Mouse (Mus musculus): Measurements from ENCODE around the gene Trim39. TPM values are rescaled to one million over a fixed set of nuclear protein-coding genes. Genes with fewer than 3 reads are reported as not detected.
"Not testable (repeated sequence)": the region's sequence is repeated elsewhere in the genome, so short reads cannot be mapped to it uniquely, and the experiment has no call there.

The Trim39 gene
- polyA plus RNA-seq, 1 experiment from 2014 or later: 26.4 TPM

GRCm38 (mm10) chr17:36240637-36241213 lies 31.3 kb downstream of the Trim39 start:
- Histone ChIP-seq H3K9ac (replicated peaks) (no peak overlapping the region), H3K4me2 (replicated peaks) (no peak overlapping the region), H3K4me3 (no peak overlapping the region), H3K9me3 (no peaks in the 10 kb centered on the region), H3K27me3 (peaks cover 13% of the 10 kb centered on the region; the same call in 1 of the 2 replicates), H3K36me3 (no peaks in the 10 kb centered on the region), H3K27ac (replicated peaks) (no peak overlapping the region), H3K4me1 (peaks cover 7% of the 10 kb centered on the region)
- WGBS: 13% methylated on average over 5 of the region's 5 CpGs
- no peak for ATAC-seq (replicated peaks)

DNA sequence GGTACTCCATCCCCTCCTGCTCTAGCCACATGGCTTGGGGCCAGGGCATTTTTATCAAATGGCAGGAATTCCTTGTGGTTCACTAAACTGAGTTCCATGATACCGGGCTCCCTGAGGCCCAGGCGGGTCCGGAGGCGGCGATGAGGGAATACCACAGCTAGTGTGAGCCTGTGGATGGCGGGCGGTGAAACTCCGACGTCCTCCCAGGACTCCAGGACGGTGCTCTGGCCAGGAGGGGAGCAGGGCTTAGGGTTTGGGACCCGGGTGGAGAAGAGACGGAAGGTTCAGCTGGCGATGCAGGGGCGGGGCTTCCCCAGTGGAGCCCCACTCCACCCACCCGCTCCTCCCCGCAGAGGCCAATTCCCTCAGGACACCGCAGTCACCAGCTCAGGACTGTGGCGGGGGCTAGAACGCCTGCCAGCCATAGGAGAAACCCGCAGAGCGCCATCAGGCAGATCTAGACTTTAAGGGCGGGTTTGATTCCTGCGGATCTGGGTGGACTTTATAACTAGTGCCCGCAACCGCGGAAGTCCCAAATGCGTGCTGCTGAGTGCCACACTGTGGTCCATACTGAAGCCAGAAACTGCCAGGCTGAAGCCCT lies 34.6 kb downstream of the Trim39 start:
- H3K27ac ChIP-seq (replicated peaks): no peak overlapping the region
- H3K4me1 ChIP-seq: peaks cover 7% of the 10 kb centered on the region
- 0 out of 2 replicates have a peak, but pooled peaks have one; percentile 16 for ATAC-seq (replicated peaks)
- H3K9me3 ChIP-seq: no peaks in the 10 kb centered on the region
- H3K4me2 ChIP-seq (replicated peaks): peak overlapping the region; percentile 60
- WGBS: 2% methylated on average over 27 of the region's 27 CpGs
- peaks cover 19% of the 10 kb centered on the region; the same call in 1 of the 2 replicates for H3K27me3 ChIP-seq
- peak overlapping the region; percentile 32 for H3K4me3 ChIP-seq
- H3K36me3 ChIP-seq: no peaks in the 10 kb centered on the region
- H3K9ac ChIP-seq (replicated peaks): peak overlapping the region; percentile 42

- not testable (repeated sequence) for H3K4me3 ChIP-seq; H3K4me2 ChIP-seq (replicated peaks); H3K27ac ChIP-seq (replicated peaks); H3K36me3 ChIP-seq; ATAC-seq (replicated peaks); H3K4me1 ChIP-seq; H3K9me3 ChIP-seq; H3K9ac ChIP-seq (replicated peaks)
- WGBS: 29% methylated on average over 8 of the region's 9 CpGs
- H3K27me3 ChIP-seq: peaks cover 21% of the 10 kb centered on the region
Observed at GRCm38 (mm10) chr17:36235300-36235699, 36.7 kb downstream of the Trim39 start.

GRCm38 (mm10) chr17:36233572-36233971 lies 38.5 kb downstream of the Trim39 start:
- no peak for ATAC-seq (replicated peaks)
- WGBS: 79% methylated on average over 5 of the region's 5 CpGs
- no peaks in the 10 kb centered on the region for H3K36me3 ChIP-seq
- peaks cover 7% of the 10 kb centered on the region for H3K4me1 ChIP-seq
- H3K27me3 ChIP-seq: peaks cover 36% of the 10 kb centered on the region
- no peak overlapping the region for H3K27ac ChIP-seq (replicated peaks)
- no peaks in the 10 kb centered on the region for H3K9me3 ChIP-seq
- no peak overlapping the region for H3K4me2 ChIP-seq (replicated peaks)
- H3K4me3 ChIP-seq: no peak overlapping the region
- no peak overlapping the region for H3K9ac ChIP-seq (replicated peaks)

- Histone ChIP-seq H3K4me3 (no peak overlapping the region), H3K9ac (replicated peaks) (no peak overlapping the region), H3K4me2 (replicated peaks) (no peak overlapping the region), H3K9me3 (no peaks in the 10 kb centered on the region), H3K27ac (replicated peaks) (no peak overlapping the region), H3K36me3 (no peaks in the 10 kb centered on the region), H3K4me1 (no peaks in the 10 kb centered on the region), H3K27me3 (peaks cover 34% of the 10 kb centered on the region)
- 10% methylated on average over 36 of the region's 36 CpGs for WGBS
- no peak for ATAC-seq (replicated peaks)
Observed at GRCm38 (mm10) chr17:36231318-36231717, 40.7 kb downstream of the Trim39 start.

DNA sequence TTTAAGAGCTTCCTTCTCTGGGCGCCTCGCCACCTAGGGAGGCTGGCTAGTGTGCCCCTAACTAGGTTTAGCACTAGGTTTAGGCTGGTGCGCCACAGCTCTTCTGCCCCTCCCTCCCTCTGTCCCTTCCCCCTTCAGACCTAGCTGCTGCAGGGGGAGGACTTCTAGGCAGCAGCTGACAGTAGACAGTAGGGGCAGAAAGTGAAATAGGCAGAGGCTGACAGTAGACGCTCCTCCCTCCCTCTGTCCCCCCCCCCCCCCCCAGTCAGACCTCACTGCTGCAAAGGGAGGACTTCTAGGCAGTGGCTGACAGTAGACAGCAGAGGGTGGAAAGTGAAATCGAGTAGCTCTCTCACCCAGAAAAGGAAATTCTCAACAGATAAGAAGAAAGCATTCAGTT lies 43.0 kb downstream of the Trim39 start:
- H3K9me3 ChIP-seq: no peaks in the 10 kb centered on the region
- H3K27me3 ChIP-seq: peaks cover 42% of the 10 kb centered on the region
- no peak overlapping the region for H3K9ac ChIP-seq (replicated peaks)
- ATAC-seq (replicated peaks): no peak
- no peak overlapping the region for H3K4me3 ChIP-seq
- no peak overlapping the region for H3K27ac ChIP-seq (replicated peaks)
- H3K4me1 ChIP-seq: no peaks in the 10 kb centered on the region
- WGBS: 17% methylated on average over 5 of the region's 5 CpGs
- H3K36me3 ChIP-seq: no peaks in the 10 kb centered on the region
- no peak overlapping the region for H3K4me2 ChIP-seq (replicated peaks)

DNA sequence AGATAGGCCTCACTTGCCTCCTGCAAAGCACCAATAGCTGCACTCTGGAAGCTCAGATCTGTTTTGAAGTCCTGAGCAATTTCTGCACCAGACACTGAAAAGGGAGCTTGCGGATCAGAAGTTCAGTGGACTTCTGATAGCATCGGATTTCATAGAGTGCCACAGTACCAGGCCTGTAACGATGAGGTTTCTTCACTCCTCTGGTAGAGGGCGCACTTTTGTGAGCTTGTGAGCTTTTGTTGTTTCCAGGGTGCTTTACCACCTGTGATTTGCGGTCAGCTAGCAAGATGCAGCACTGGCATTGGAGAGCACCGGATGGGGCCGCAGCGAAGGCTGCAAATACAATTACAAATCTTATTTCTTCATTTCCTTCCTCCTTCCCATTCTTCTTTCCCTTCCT lies 45.1 kb downstream of the Trim39 start:
- H3K4me3 ChIP-seq: no peak overlapping the region
- no peaks in the 10 kb centered on the region for H3K9me3 ChIP-seq
- H3K9ac ChIP-seq (replicated peaks): no peak overlapping the region
- no peaks in the 10 kb centered on the region for H3K4me1 ChIP-seq
- H3K27ac ChIP-seq (replicated peaks): no peak overlapping the region
- H3K27me3 ChIP-seq: peaks cover 40% of the 10 kb centered on the region
- H3K36me3 ChIP-seq: no peaks in the 10 kb centered on the region
- ATAC-seq (replicated peaks): no peak
- H3K4me2 ChIP-seq (replicated peaks): no peak overlapping the region
- 19% methylated on average over 8 of the region's 8 CpGs for WGBS

DNA sequence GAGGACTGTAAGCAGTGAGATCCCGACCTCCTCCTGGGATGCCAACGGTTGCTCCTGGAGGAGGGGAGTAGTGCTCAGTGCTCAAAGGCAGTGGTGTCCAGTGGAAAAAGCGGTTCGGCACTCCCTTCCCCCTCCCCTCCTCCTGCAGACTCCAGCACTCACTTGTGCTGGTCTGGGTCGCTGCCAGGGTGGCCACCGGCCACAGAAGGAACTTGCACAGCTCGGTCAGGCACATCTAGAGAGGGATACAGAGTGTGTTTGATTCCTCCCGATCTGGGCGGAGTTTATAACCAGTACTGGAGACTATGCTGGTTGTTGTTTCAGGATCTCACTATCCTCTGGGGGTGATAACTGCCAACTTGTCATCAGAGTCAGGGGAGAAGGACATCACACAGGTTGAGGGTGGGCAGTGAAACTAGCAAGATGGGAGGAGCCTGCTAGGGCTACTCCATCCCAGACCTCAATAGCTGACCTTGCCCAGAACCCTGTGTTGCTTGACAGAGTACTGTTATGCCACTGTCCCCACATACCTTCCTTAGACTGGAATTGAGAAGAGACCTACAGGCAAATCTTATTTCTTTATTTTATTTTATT lies 46.7 kb downstream of the Trim39 start:
- Histone ChIP-seq H3K9ac (replicated peaks) (no peak overlapping the region), H3K4me1 (no peaks in the 10 kb centered on the region), H3K36me3 (no peaks in the 10 kb centered on the region), H3K9me3 (no peaks in the 10 kb centered on the region), H3K4me2 (replicated peaks) (no peak overlapping the region), H3K27ac (replicated peaks) (no peak overlapping the region), H3K4me3 (no peak overlapping the region), H3K27me3 (peaks cover 43% of the 10 kb centered on the region)
- ATAC-seq (replicated peaks): no peak
- WGBS: 7% methylated on average over 9 of the region's 9 CpGs

DNA sequence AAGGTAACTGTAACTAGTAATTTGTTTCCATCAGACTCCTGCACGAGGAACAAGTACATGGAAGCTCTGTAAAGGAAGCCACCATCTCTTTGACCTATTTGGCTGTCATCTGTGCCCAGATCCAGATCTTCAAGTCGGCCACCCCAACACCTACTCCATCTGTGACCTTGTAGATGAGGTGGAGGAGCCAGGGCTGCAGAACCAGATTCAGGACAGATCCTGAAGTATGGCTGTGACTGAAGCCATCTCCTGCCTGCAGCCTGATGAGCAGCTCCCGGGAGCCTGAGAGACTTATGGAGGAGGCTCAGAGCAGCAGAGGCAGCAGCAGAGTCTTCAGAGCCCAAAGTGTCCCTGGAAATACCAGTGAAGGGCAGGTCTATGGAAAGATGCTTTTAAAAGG lies 47.6 kb downstream of the Trim39 start:
- Histone ChIP-seq H3K4me1 (no peaks in the 10 kb centered on the region), H3K27me3 (peaks cover 34% of the 10 kb centered on the region), H3K9ac (replicated peaks) (no peak overlapping the region), H3K9me3 (no peaks in the 10 kb centered on the region), H3K36me3 (no peaks in the 10 kb centered on the region), H3K4me3 (no peak overlapping the region), H3K27ac (replicated peaks) (no peak overlapping the region), H3K4me2 (replicated peaks) (no peak overlapping the region)
- 48% methylated on average over 3 of the region's 3 CpGs for WGBS
- ATAC-seq (replicated peaks): no peak

GRCm38 (mm10) chr17:36218594-36219155 lies 53.4 kb downstream of the Trim39 start:
- Histone ChIP-seq H3K4me1 (no peaks in the 10 kb centered on the region), H3K27me3 (peaks cover 54% of the 10 kb centered on the region), H3K4me3 (no peak overlapping the region), H3K36me3 (no peaks in the 10 kb centered on the region), H3K9me3 (no peaks in the 10 kb centered on the region), H3K4me2 (replicated peaks) (no peak overlapping the region), H3K9ac (replicated peaks) (no peak overlapping the region), H3K27ac (replicated peaks) (no peak overlapping the region)
- no peak for ATAC-seq (replicated peaks)
- WGBS: 50% methylated on average over 5 of the region's 5 CpGs

- no peak overlapping the region for H3K4me3 ChIP-seq
- no peaks in the 10 kb centered on the region for H3K4me1 ChIP-seq
- H3K9me3 ChIP-seq: no peaks in the 10 kb centered on the region
- no peak overlapping the region for H3K9ac ChIP-seq (replicated peaks)
- H3K27ac ChIP-seq (replicated peaks): no peak overlapping the region
- ATAC-seq (replicated peaks): no peak
- H3K36me3 ChIP-seq: no peaks in the 10 kb centered on the region
- 2% methylated on average over 20 of the region's 20 CpGs for WGBS
- H3K4me2 ChIP-seq (replicated peaks): no peak overlapping the region
- H3K27me3 ChIP-seq: peaks cover 56% of the 10 kb centered on the region
Observed at GRCm38 (mm10) chr17:36215586-36215985, 56.5 kb downstream of the Trim39 start.

Data from forebrain, embryonic 15.5 days (tissue).